Mouse (Mus musculus): ENCODE measurements around the gene Txndc11. TPM values are rescaled to one million over a fixed set of nuclear protein-coding genes. Genes with fewer than 3 reads are reported as not detected.
"Not testable (repeated sequence)": the region's sequence is repeated elsewhere in the genome, so short reads cannot be mapped to it uniquely, and the experiment has no call there.

The Txndc11 gene
- total RNA-seq (2017): 16.2 and 29.3 TPM in 2 replicates

- peak; percentile 93 for ATAC-seq (replicated peaks; ENCODE audit: low read depth, poor library complexity, severe bottlenecking)
Observed at GRCm38 (mm10) chr16:11134348-11135344, at the start of gene Txndc11. Gene Txndc11 (minus strand): TSS chr16:11134650.

- ATAC-seq (replicated peaks; ENCODE audit: low read depth, poor library complexity, severe bottlenecking): no peak
Observed at GRCm38 (mm10) chr16:11177404-11177803, 43.0 kb upstream of the Txndc11 start.

- ATAC-seq (replicated peaks; ENCODE audit: low read depth, poor library complexity, severe bottlenecking): no peak
Observed at GRCm38 (mm10) chr16:11176884-11177244, 42.4 kb upstream of the Txndc11 start.

- peak; percentile 89 for ATAC-seq (replicated peaks; ENCODE audit: low read depth, poor library complexity, severe bottlenecking)
Observed at GRCm38 (mm10) chr16:11176208-11176883, 41.9 kb upstream of the Txndc11 start, which contains the start of gene Zc3h7a. Gene Zc3h7a (minus strand): TSS chr16:11176393.

GRCm38 (mm10) chr16:11175489-11176207, 41.2 kb upstream of the Txndc11 start:
- ATAC-seq (replicated peaks; ENCODE audit: low read depth, poor library complexity, severe bottlenecking): peak; percentile 54

GRCm38 (mm10) chr16:11175100-11175488, 40.6 kb upstream of the Txndc11 start:
- ATAC-seq (replicated peaks; ENCODE audit: low read depth, poor library complexity, severe bottlenecking): no peak

- peak; percentile 27 for ATAC-seq (replicated peaks; ENCODE audit: low read depth, poor library complexity, severe bottlenecking)
Observed at GRCm38 (mm10) chr16:11174671-11175081, 40.2 kb upstream of the Txndc11 start.

GRCm38 (mm10) chr16:11171679-11172078, 37.2 kb upstream of the Txndc11 start:
- ATAC-seq (replicated peaks; ENCODE audit: low read depth, poor library complexity, severe bottlenecking): no peak

- ATAC-seq (replicated peaks; ENCODE audit: low read depth, poor library complexity, severe bottlenecking): no peak
Observed at GRCm38 (mm10) chr16:11166431-11166830, 32.0 kb upstream of the Txndc11 start.

GRCm38 (mm10) chr16:11164695-11165255, 30.3 kb upstream of the Txndc11 start:
- no peak for ATAC-seq (replicated peaks; ENCODE audit: low read depth, poor library complexity, severe bottlenecking)

GRCm38 (mm10) chr16:11157721-11158120, 23.3 kb upstream of the Txndc11 start:
- ATAC-seq (replicated peaks; ENCODE audit: low read depth, poor library complexity, severe bottlenecking): not testable (repeated sequence)

GRCm38 (mm10) chr16:11154500-11154899, 20.1 kb upstream of the Txndc11 start:
- ATAC-seq (replicated peaks; ENCODE audit: low read depth, poor library complexity, severe bottlenecking): no peak

GRCm38 (mm10) chr16:11143706-11144483, 9.4 kb upstream of the Txndc11 start:
- ATAC-seq (replicated peaks; ENCODE audit: low read depth, poor library complexity, severe bottlenecking): not testable (repeated sequence)

GRCm38 (mm10) chr16:11133476-11134347, 738 bp downstream of the Txndc11 start:
- ATAC-seq (replicated peaks; ENCODE audit: low read depth, poor library complexity, severe bottlenecking): 0 out of 2 replicates have a peak, but pooled peaks have one; percentile 0

GRCm38 (mm10) chr16:11132839-11133238, 1.6 kb downstream of the Txndc11 start:
- no peak for ATAC-seq (replicated peaks; ENCODE audit: low read depth, poor library complexity, severe bottlenecking)

GRCm38 (mm10) chr16:11128301-11128700, 6.1 kb downstream of the Txndc11 start:
- ATAC-seq (replicated peaks; ENCODE audit: low read depth, poor library complexity, severe bottlenecking): no peak

- no peak for ATAC-seq (replicated peaks; ENCODE audit: low read depth, poor library complexity, severe bottlenecking)
Observed at GRCm38 (mm10) chr16:11125371-11125770, 9.1 kb downstream of the Txndc11 start.

- no peak for ATAC-seq (replicated peaks; ENCODE audit: low read depth, poor library complexity, severe bottlenecking)
Observed at GRCm38 (mm10) chr16:11124110-11124509, 10.3 kb downstream of the Txndc11 start.

Data from common myeloid progenitor, adult 5-6 weeks (primary cell).